Mouse (Mus musculus): ENCODE measurements around the gene Tarbp1.

The Tarbp1 gene

GRCm38 (mm10) chr8:126474299-126475187 is at the start of gene Tarbp1:
Tarbp1 (minus strand) TSS chr8:126475065.
- peak; percentile 82 for DNase-seq (ENCODE audit: low spot score)

- DNase-seq (ENCODE audit: low spot score), result peak; percentile 96
These were observed 49.5 kb upstream of the Tarbp1 start for GRCm38 (mm10) chr8:126524233-126524985.

GRCm38 (mm10) chr8:126523060-126523574 is 48.3 kb upstream of the Tarbp1 start:
- DNase-seq (ENCODE audit: low spot score), result peak; percentile 29

GRCm38 (mm10) chr8:126519447-126519975 is 44.6 kb upstream of the Tarbp1 start:
- DNase-seq (ENCODE audit: low spot score), result no peak

GRCm38 (mm10) chr8:126516620-126517577 is 42.0 kb upstream of the Tarbp1 start:
- DNase-seq (ENCODE audit: low spot score), result peak; percentile 93

- DNase-seq (ENCODE audit: low spot score), result no peak
These were observed 39.4 kb upstream of the Tarbp1 start for GRCm38 (mm10) chr8:126514011-126514964.

- DNase-seq (ENCODE audit: low spot score), result no peak
These were observed 36.0 kb upstream of the Tarbp1 start for GRCm38 (mm10) chr8:126510866-126511265.

- no peak for DNase-seq (ENCODE audit: low spot score)
These were observed 34.8 kb upstream of the Tarbp1 start for GRCm38 (mm10) chr8:126509635-126510034.

GRCm38 (mm10) chr8:126508871-126509586 is 34.2 kb upstream of the Tarbp1 start:
- peak; percentile 21 for DNase-seq (ENCODE audit: low spot score)

- DNase-seq (ENCODE audit: low spot score), result no peak
These were observed 33.4 kb upstream of the Tarbp1 start for GRCm38 (mm10) chr8:126508221-126508620.

GRCm38 (mm10) chr8:126504492-126505182 is 29.8 kb upstream of the Tarbp1 start:
- no peak for DNase-seq (ENCODE audit: low spot score)

- no peak for DNase-seq (ENCODE audit: low spot score)
These were observed 27.9 kb upstream of the Tarbp1 start for GRCm38 (mm10) chr8:126502722-126503121.

GRCm38 (mm10) chr8:126499371-126499770 is 24.5 kb upstream of the Tarbp1 start:
- DNase-seq (ENCODE audit: low spot score), result no peak

GRCm38 (mm10) chr8:126498465-126498864 is 23.6 kb upstream of the Tarbp1 start:
- peak; percentile 18 for DNase-seq (ENCODE audit: low spot score)

GRCm38 (mm10) chr8:126497541-126498428 is 22.9 kb upstream of the Tarbp1 start:
- DNase-seq (ENCODE audit: low spot score), result peak; percentile 94

- peak; percentile 15 for DNase-seq (ENCODE audit: low spot score)
These were observed 22.1 kb upstream of the Tarbp1 start for GRCm38 (mm10) chr8:126496915-126497314.

- DNase-seq (ENCODE audit: low spot score), result no peak
These were observed 20.6 kb upstream of the Tarbp1 start for GRCm38 (mm10) chr8:126495461-126495860.
